Mouse (Mus musculus): ENCODE results near the gene Kcnh2.
"Not testable (repeated sequence)": the region's sequence is repeated elsewhere in the genome, so short reads cannot be mapped to it uniquely, and the experiment has no call there.

Kcnh2 gene

GRCm38 (mm10) chr5:24351278-24351677, at the start of gene Kcnh2:
Kcnh2 (minus strand) TSS chr5:24351604.
- no peak for DNase-seq (ENCODE audit: low spot score)

GRCm38 (mm10) chr5:24400362-24400761, 49.0 kb upstream of the Kcnh2 start:
- DNase-seq (ENCODE audit: low spot score), result no peak

GRCm38 (mm10) chr5:24399686-24400085, 48.3 kb upstream of the Kcnh2 start:
- DNase-seq (ENCODE audit: low spot score), result no peak

GRCm38 (mm10) chr5:24396254-24396653, 44.9 kb upstream of the Kcnh2 start:
- DNase-seq (ENCODE audit: low spot score), result not testable (repeated sequence)

GRCm38 (mm10) chr5:24394165-24394894, 42.9 kb upstream of the Kcnh2 start:
- DNase-seq (ENCODE audit: low spot score), result peak; percentile 98

GRCm38 (mm10) chr5:24393392-24393997, 42.1 kb upstream of the Kcnh2 start, which contains the start of gene Abcb8:
Abcb8 (plus strand) TSS chr5:24393663.
- peak; percentile 95 for DNase-seq (ENCODE audit: low spot score)

- no peak for DNase-seq (ENCODE audit: low spot score)
Measured at GRCm38 (mm10) chr5:24392724-24393123, 41.3 kb upstream of the Kcnh2 start.

GRCm38 (mm10) chr5:24391864-24392263, 40.5 kb upstream of the Kcnh2 start, which contains the start of gene Atg9b:
Atg9b (minus strand) TSS chr5:24392143.
- DNase-seq (ENCODE audit: low spot score), result no peak

- DNase-seq (ENCODE audit: low spot score), result no peak
Measured at GRCm38 (mm10) chr5:24389658-24390020, 38.2 kb upstream of the Kcnh2 start.

- DNase-seq (ENCODE audit: low spot score), result peak; percentile 38
Measured at GRCm38 (mm10) chr5:24389011-24389657, 37.7 kb upstream of the Kcnh2 start.

- DNase-seq (ENCODE audit: low spot score), result no peak
Measured at GRCm38 (mm10) chr5:24388246-24388915, 37.0 kb upstream of the Kcnh2 start.

GRCm38 (mm10) chr5:24387264-24388241, 36.1 kb upstream of the Kcnh2 start:
- no peak for DNase-seq (ENCODE audit: low spot score)

GRCm38 (mm10) chr5:24385887-24386550, 34.6 kb upstream of the Kcnh2 start:
- DNase-seq (ENCODE audit: low spot score), result no peak

GRCm38 (mm10) chr5:24385374-24385773, 34.0 kb upstream of the Kcnh2 start:
- DNase-seq (ENCODE audit: low spot score), result no peak

- no peak for DNase-seq (ENCODE audit: low spot score)
Measured at GRCm38 (mm10) chr5:24384407-24384806, 33.0 kb upstream of the Kcnh2 start.

- peak; percentile 31 for DNase-seq (ENCODE audit: low spot score)
Measured at GRCm38 (mm10) chr5:24383026-24383859, 31.8 kb upstream of the Kcnh2 start.

GRCm38 (mm10) chr5:24381988-24382387, 30.6 kb upstream of the Kcnh2 start:
- DNase-seq (ENCODE audit: low spot score), result no peak

GRCm38 (mm10) chr5:24381486-24381885, 30.1 kb upstream of the Kcnh2 start:
- no peak for DNase-seq (ENCODE audit: low spot score)

- no peak for DNase-seq (ENCODE audit: low spot score)
Measured at GRCm38 (mm10) chr5:24380499-24380898, 29.1 kb upstream of the Kcnh2 start.

GRCm38 (mm10) chr5:24379501-24379900, 28.1 kb upstream of the Kcnh2 start:
- DNase-seq (ENCODE audit: low spot score), result no peak
